Mouse (Mus musculus) mouse embryonic stem cell (cell line): ENCODE measurements around the gene Tm9sf2.

ENCODE experiments used
- in situ Hi-C, 2 experiments: fragments of 300-500 bp; cut with MboI; formaldehyde crosslinking; loops; 1 replicate in 1 of 2; 3 replicates in 1 of 2; pipeline ENCODE4 v1.14.3; 2019 to 2020; ENCODE audit warnings: low sequenced_read_pairs in 2 of 2, low pct_unique_long_range_greater_than_20kb in 1 of 2, mixed read lengths in 1 of 2; ENCODE audit not compliant: unreplicated experiment in 1 of 2

The Tm9sf2 gene

GRCm38 (mm10) chr14:122106822-122107468 is at the start of gene Tm9sf2:
Tm9sf2 (plus strand) TSS chr14:122107038.
- in situ Hi-C loops, result no loop called here

GRCm38 (mm10) chr14:122057941-122058346 is 48.9 kb upstream of the Tm9sf2 start:
- in situ Hi-C loops, result loop anchor here (25.0 kb wide), 2 partner anchors 196 to 829 kb away; no protein-coding TSS in a partner anchor

GRCm38 (mm10) chr14:122060642-122061041 is 46.2 kb upstream of the Tm9sf2 start:
- in situ Hi-C loops, result loop anchor here (5.0 to 25.0 kb wide), 4 partner anchors 128 to 827 kb away; no protein-coding TSS in a partner anchor

GRCm38 (mm10) chr14:122061376-122061775 is 45.5 kb upstream of the Tm9sf2 start:
- in situ Hi-C loops, result loop anchor here (5.0 to 25.0 kb wide), 4 partner anchors 129 to 826 kb away; no protein-coding TSS in a partner anchor

- in situ Hi-C loops, result loop anchor here (5.0 to 25.0 kb wide), 4 partner anchors 130 to 825 kb away; no protein-coding TSS in a partner anchor
Measured at GRCm38 (mm10) chr14:122062411-122063090, 44.3 kb upstream of the Tm9sf2 start.

- in situ Hi-C loops, result loop anchor here (5.0 to 25.0 kb wide), 4 partner anchors 131 to 824 kb away; no protein-coding TSS in a partner anchor
Measured at GRCm38 (mm10) chr14:122063599-122063998, 43.2 kb upstream of the Tm9sf2 start.

GRCm38 (mm10) chr14:122064519-122064918 is 42.3 kb upstream of the Tm9sf2 start:
- in situ Hi-C loops, result loop anchor here (5.0 to 25.0 kb wide), 4 partner anchors 132 to 823 kb away; no protein-coding TSS in a partner anchor

GRCm38 (mm10) chr14:122066243-122066642 is 40.6 kb upstream of the Tm9sf2 start:
- in situ Hi-C loops, result loop anchor here (25.0 kb wide), 2 partner anchors 204 to 821 kb away; no protein-coding TSS in a partner anchor

- in situ Hi-C loops, result loop anchor here (25.0 kb wide), 2 partner anchors 206 to 819 kb away; no protein-coding TSS in a partner anchor
Measured at GRCm38 (mm10) chr14:122068036-122068435, 38.8 kb upstream of the Tm9sf2 start.

GRCm38 (mm10) chr14:122068801-122069695 is 37.8 kb upstream of the Tm9sf2 start:
- in situ Hi-C loops, result loop anchor here (25.0 kb wide), 2 partner anchors 207 to 818 kb away; no protein-coding TSS in a partner anchor

- in situ Hi-C loops, result loop anchor here (25.0 kb wide), 2 partner anchors 208 to 817 kb away; no protein-coding TSS in a partner anchor
Measured at GRCm38 (mm10) chr14:122069948-122070347, 36.9 kb upstream of the Tm9sf2 start.

- in situ Hi-C loops, result loop anchor here (25.0 kb wide), 2 partner anchors 211 to 814 kb away; no protein-coding TSS in a partner anchor
Measured at GRCm38 (mm10) chr14:122073422-122073821, 33.4 kb upstream of the Tm9sf2 start.

- in situ Hi-C loops, result loop anchor here (25.0 kb wide), 2 partner anchors 212 to 813 kb away; no protein-coding TSS in a partner anchor
Measured at GRCm38 (mm10) chr14:122074360-122074759, 32.5 kb upstream of the Tm9sf2 start.

- in situ Hi-C loops, result no loop called here
Measured at GRCm38 (mm10) chr14:122075485-122076200, 31.2 kb upstream of the Tm9sf2 start.

GRCm38 (mm10) chr14:122077017-122077416 is 29.8 kb upstream of the Tm9sf2 start:
- in situ Hi-C loops, result no loop called here

- in situ Hi-C loops, result no loop called here
Measured at GRCm38 (mm10) chr14:122079428-122079827, 27.4 kb upstream of the Tm9sf2 start.

GRCm38 (mm10) chr14:122079921-122080320 is 26.9 kb upstream of the Tm9sf2 start:
- in situ Hi-C loops, result no loop called here
